Mouse (Mus musculus) liver, adult 2 months (tissue): ENCODE results near the gene Zfp446. TPM values are rescaled to one million over a fixed set of nuclear protein-coding genes. Genes with fewer than 3 reads are reported as not detected.
A peak's percentile ranks its signal among the peaks of the same experiment; 100 is the strongest.

Experiments
- DNase-seq: peaks from one replicate; pipeline ENCODE4 v3.0.0-alpha.2; 2011; ENCODE audit warnings: low read depth, low spot score; ENCODE audit errors: extremely low read depth
- H3K27ac ChIP-seq: fragments of 200-500 bp; replicated peaks from 2 replicates; pipeline ENCODE4 v1.5.1; 2012; ENCODE audit warnings: low read depth, mild to moderate bottlenecking, control low read depth, inconsistent platforms, low read length; ENCODE audit not compliant: insufficient read depth
- H3K27me3 ChIP-seq: fragments of 200-500 bp; 2 replicates; pipeline ENCODE4 v1.6.1; 2012; ENCODE audit warnings: mild to moderate bottlenecking, moderate library complexity, low read length, inconsistent platforms; ENCODE audit not compliant: control insufficient read depth, insufficient read depth
- H3K36me3 ChIP-seq: fragments of 200-500 bp; 2 replicates; pipeline ENCODE4 v1.6.1; 2012; ENCODE audit warnings: low read length, inconsistent platforms; ENCODE audit not compliant: control insufficient read depth, insufficient read depth
- H3K4me1 ChIP-seq: fragments of 200-500 bp; 2 replicates; pipeline ENCODE4 v1.6.1; 2011; ENCODE audit warnings: low read length; ENCODE audit not compliant: control insufficient read depth, insufficient read depth
- H3K4me3 ChIP-seq: fragments of 200-500 bp; 2 replicates; pipeline ENCODE4 v1.5.1; 2011; ENCODE audit warnings: low read depth, mild to moderate bottlenecking, control low read depth, low read length, moderate library complexity; ENCODE audit not compliant: insufficient read depth
- H3K79me2 ChIP-seq: fragments of 200-500 bp; 2 replicates; pipeline ENCODE4 v1.6.1; 2012; ENCODE audit warnings: inconsistent platforms, mild to moderate bottlenecking, low read length, moderate library complexity; ENCODE audit not compliant: control insufficient read depth, insufficient read depth
- H3K9ac ChIP-seq: fragments of 200-500 bp; 2 replicates; pipeline ENCODE4 v1.6.1; 2012; ENCODE audit warnings: low read depth, mild to moderate bottlenecking, control low read depth, inconsistent platforms, low read length
- CTCF ChIP-seq: fragments of 200-500 bp; IDR thresholded peaks from 2 replicates; pipeline ENCODE4 v1.5.1; 2011; ENCODE audit warnings: low read depth, low read length, control low read depth
- POLR2A ChIP-seq: fragments of 200-500 bp; IDR thresholded peaks from 2 replicates; pipeline ENCODE4 v1.6.1; 2011; ENCODE audit warnings: low read length, control low read depth; ENCODE audit not compliant: insufficient read depth; ENCODE audit errors: extremely low read depth
- WGBS: fragments of 180-500 bp; shearing (Covaris S2); methylation state at CpG from one replicate; pipeline ENCODE4 v1.1.7; 2018; 5-methylcytosine and 5-hydroxymethylcytosine counted together
- polyA plus RNA-seq: library from polyadenylated mRNA; depleted of rRNA; stranded (reverse); fragments of >200 nt; gene quantifications from 2 replicates; pipeline ENCODE4 v1.2.3, GENCODE M21; 2012
- total RNA-seq: library from RNA; depleted of rRNA; stranded (reverse); fragments of >200 nt; gene quantifications from 2 replicates; pipeline ENCODE4 v1.2.3, GENCODE M21; 2014

The Zfp446 gene
- total and polyA plus RNA-seq, 2 experiments, result 1.3 to 3.6 TPM

- no peaks in the 10 kb centered on the region for H3K27me3 ChIP-seq
- peak overlapping the region; percentile 25 for H3K27ac ChIP-seq
- peak overlapping the region; percentile 44 for H3K4me3 ChIP-seq
- peaks cover 2% of the 10 kb centered on the region for H3K4me1 ChIP-seq
- peak overlapping the region; percentile 44 for H3K9ac ChIP-seq
- H3K36me3 ChIP-seq, result no peaks in the 10 kb centered on the region
- DNase-seq, result peak; percentile 81
- no peak for TF ChIP-seq POLR2A
- no peak for TF ChIP-seq CTCF
- H3K79me2 ChIP-seq, result no peaks in the 10 kb centered on the region
- WGBS, result 11% methylated on average over 35 of the region's 35 CpGs
Observed at GRCm38 (mm10) chr7:12949032-12949871, 28.4 kb upstream of the Zfp446 start.

- TF ChIP-seq POLR2A (no peak), CTCF (no peak)
- no peaks in the 10 kb centered on the region for H3K79me2 ChIP-seq
- peak overlapping the region; percentile 34 for H3K9ac ChIP-seq
- no peaks in the 10 kb centered on the region for H3K27me3 ChIP-seq
- peak; percentile 53 for DNase-seq
- WGBS, result under 1% methylated on average over 16 of the region's 16 CpGs
- no peaks in the 10 kb centered on the region for H3K36me3 ChIP-seq
- H3K27ac ChIP-seq, result peak overlapping the region; percentile 25
- peak overlapping the region; percentile 44 for H3K4me3 ChIP-seq
- H3K4me1 ChIP-seq, result peaks cover 2% of the 10 kb centered on the region
Observed at GRCm38 (mm10) chr7:12949872-12950229, 27.8 kb upstream of the Zfp446 start.

GRCm38 (mm10) chr7:12954896-12955295 lies 22.8 kb upstream of the Zfp446 start:
- Histone ChIP-seq H3K27ac (no peak overlapping the region), H3K36me3 (no peaks in the 10 kb centered on the region), H3K27me3 (no peaks in the 10 kb centered on the region), H3K9ac (no peak overlapping the region), H3K4me3 (no peak overlapping the region), H3K79me2 (no peaks in the 10 kb centered on the region), H3K4me1 (peaks cover 2% of the 10 kb centered on the region)
- DNase-seq, result peak; percentile 24
- 45% methylated on average over 3 of the region's 3 CpGs for whole genome bisulfite sequencing
- TF ChIP-seq POLR2A, result no peak
- TF ChIP-seq CTCF, result no peak

- Histone ChIP-seq H3K27ac (no peak overlapping the region), H3K4me3 (no peak overlapping the region), H3K4me1 (no peaks in the 10 kb centered on the region; the same call in 1 of the 2 replicates), H3K9ac (no peak overlapping the region), H3K27me3 (no peaks in the 10 kb centered on the region), H3K79me2 (no peaks in the 10 kb centered on the region), H3K36me3 (no peaks in the 10 kb centered on the region)
- no peak for TF ChIP-seq POLR2A
- TF ChIP-seq CTCF, result no peak
- no peak for DNase-seq
- 78% methylated on average over 5 of the region's 5 CpGs for WGBS
Observed at GRCm38 (mm10) chr7:12957511-12957910, 20.1 kb upstream of the Zfp446 start.

- WGBS, result 66% methylated on average over 4 of the region's 4 CpGs
- no peak for DNase-seq
- TF ChIP-seq POLR2A, result no peak
- Histone ChIP-seq H3K9ac (no peak overlapping the region), H3K4me3 (no peak overlapping the region), H3K27ac (no peak overlapping the region), H3K79me2 (no peaks in the 10 kb centered on the region), H3K4me1 (no peaks in the 10 kb centered on the region), H3K27me3 (no peaks in the 10 kb centered on the region), H3K36me3 (no peaks in the 10 kb centered on the region)
Observed at GRCm38 (mm10) chr7:12958948-12959347, 18.7 kb upstream of the Zfp446 start.

GRCm38 (mm10) chr7:12959718-12960117 lies 17.9 kb upstream of the Zfp446 start:
- no peaks in the 10 kb centered on the region for H3K79me2 ChIP-seq
- 78% methylated on average over 4 of the region's 4 CpGs for WGBS
- no peak overlapping the region for H3K27ac ChIP-seq
- no peaks in the 10 kb centered on the region for H3K27me3 ChIP-seq
- H3K4me3 ChIP-seq, result no peak overlapping the region
- H3K36me3 ChIP-seq, result no peaks in the 10 kb centered on the region
- no peak for TF ChIP-seq CTCF
- TF ChIP-seq POLR2A, result no peak
- H3K4me1 ChIP-seq, result no peaks in the 10 kb centered on the region
- no peak for DNase-seq
- no peak overlapping the region for H3K9ac ChIP-seq
